Mouse (Mus musculus) forebrain, embryonic 14.5 days (tissue): Measurements from ENCODE around the gene Sema6d. TPM values are rescaled to one million over a fixed set of nuclear protein-coding genes. Genes with fewer than 3 reads are reported as not detected.

Experiments
- ATAC-seq: fragments of 200-750 bp; cut with Nextera tagmentation; 2 replicates; pipeline ENCODE4 v1.8.0; 2017; ENCODE audit warnings: mild to moderate bottlenecking, moderate library complexity
- DNase-seq: peaks from one replicate; pipeline ENCODE4 v3.0.0-alpha.2; 2015; ENCODE audit warnings: low spot score
- H3K27ac ChIP-seq: fragments of 300-500 bp; sonication (generic); 2 replicates; pipeline ENCODE4 v1.5.1; 2014; ENCODE audit warnings: low read depth, mild to moderate bottlenecking, control low read depth, low read length, moderate library complexity
- H3K27me3 ChIP-seq: fragments of 300-500 bp; sonication (generic); replicated peaks from 2 replicates; pipeline ENCODE4 v1.6.1; 2014; ENCODE audit warnings: low read length, control low read depth, mixed read lengths; ENCODE audit not compliant: control insufficient read depth, insufficient read depth
- H3K36me3 ChIP-seq: fragments of 300-500 bp; sonication (generic); 2 replicates; pipeline ENCODE4 v1.6.1; 2014; ENCODE audit warnings: low read length, control low read depth; ENCODE audit not compliant: control insufficient read depth, insufficient read depth
- H3K4me1 ChIP-seq: fragments of 300-500 bp; sonication (generic); 2 replicates; pipeline ENCODE4 v1.6.1; 2014; ENCODE audit warnings: antibody characterized with exemption, low read length, control low read depth; ENCODE audit not compliant: control insufficient read depth, insufficient read depth
- H3K4me2 ChIP-seq: fragments of 300-500 bp; sonication (generic); 2 replicates; pipeline ENCODE4 v1.6.1; 2014; ENCODE audit warnings: mild to moderate bottlenecking, control low read depth, low read length
- H3K4me3 ChIP-seq: fragments of 300-500 bp; sonication (generic); 2 replicates; pipeline ENCODE4 v1.5.1; 2014; ENCODE audit warnings: low read depth, low read length, control low read depth
- H3K9ac ChIP-seq: fragments of 300-500 bp; sonication (generic); 2 replicates; pipeline ENCODE4 v1.6.1; 2014; ENCODE audit warnings: mild to moderate bottlenecking, low read length, control low read depth, moderate library complexity
- H3K9me3 ChIP-seq: fragments of 300-500 bp; sonication (generic); replicated peaks from 2 replicates; pipeline ENCODE4 v1.6.1; 2016; ENCODE audit warnings: low read length, control low read depth, mixed read lengths; ENCODE audit not compliant: control insufficient read depth
- WGBS: fragments of 180-500 bp; shearing (Covaris S2); extraction: QIAGEN DNeasy Blood & Tissue Kit; methylation state at CpG from one replicate; pipeline ENCODE4 v1.1.7; 2014; 5-methylcytosine and 5-hydroxymethylcytosine counted together
- polyA plus RNA-seq: library from polyadenylated mRNA; unstranded; fragments of >200 nt; fragmentation: Nextera tagmentation; extraction: Ambion mirVana; gene quantifications from 2 replicates; pipeline ENCODE4 v1.2.1, GENCODE M21; 2014

The Sema6d gene
- polyA plus RNA-seq, 1 experiment from 2014 or later = 15.7 TPM

- Histone ChIP-seq H3K36me3 (no peaks in the 10 kb centered on the region), H3K27ac (no peak overlapping the region), H3K9me3 (no peaks in the 10 kb centered on the region), H3K4me2 (no peak overlapping the region), H3K4me1 (0 out of 2 replicates have a peak, but pooled peaks cover 6% of the 10 kb centered on the region), H3K4me3 (no peak overlapping the region), H3K9ac (no peak overlapping the region), H3K27me3 (no peaks in the 10 kb centered on the region)
- 4% methylated on average over 4 of the region's 4 CpGs for WGBS
- ATAC-seq = 0 out of 2 replicates have a peak, but pooled peaks have one; percentile 42
- peak; percentile 43 for DNase-seq
Measured at GRCm38 (mm10) chr2:124505784-124506489, 416.2 kb downstream of the Sema6d start.

- Histone ChIP-seq H3K4me1 (0 out of 2 replicates have a peak, but pooled peaks cover 6% of the 10 kb centered on the region), H3K9ac (no peak overlapping the region), H3K27ac (no peak overlapping the region), H3K36me3 (no peaks in the 10 kb centered on the region), H3K4me3 (no peak overlapping the region), H3K9me3 (no peaks in the 10 kb centered on the region), H3K4me2 (no peak overlapping the region), H3K27me3 (no peaks in the 10 kb centered on the region)
- 88% methylated on average over 4 of the region's 4 CpGs for WGBS
- ATAC-seq (no peak), DNase-seq (no peak)
Measured at GRCm38 (mm10) chr2:124507804-124508203, 418.0 kb downstream of the Sema6d start.

- 82% methylated on average over 6 of the region's 6 CpGs for WGBS
- Histone ChIP-seq H3K27ac (no peak overlapping the region), H3K9me3 (no peaks in the 10 kb centered on the region), H3K9ac (no peak overlapping the region), H3K4me1 (0 out of 2 replicates have a peak, but pooled peaks cover 6% of the 10 kb centered on the region), H3K27me3 (no peaks in the 10 kb centered on the region), H3K4me3 (no peak overlapping the region), H3K36me3 (no peaks in the 10 kb centered on the region), H3K4me2 (no peak overlapping the region)
- no peak for DNase-seq
- no peak for ATAC-seq
Measured at GRCm38 (mm10) chr2:124509479-124509878, 419.7 kb downstream of the Sema6d start.

- Histone ChIP-seq H3K27me3 (no peaks in the 10 kb centered on the region), H3K4me2 (no peak overlapping the region), H3K9ac (no peak overlapping the region), H3K9me3 (no peaks in the 10 kb centered on the region), H3K4me3 (no peak overlapping the region), H3K27ac (no peak overlapping the region), H3K36me3 (no peaks in the 10 kb centered on the region), H3K4me1 (no peaks in the 10 kb centered on the region)
- WGBS = 89% methylated on average over 10 of the region's 10 CpGs
- DNase-seq (no peak), ATAC-seq (no peak)
Measured at GRCm38 (mm10) chr2:124511826-124512225, 422.1 kb downstream of the Sema6d start.

- Histone ChIP-seq H3K36me3 (no peaks in the 10 kb centered on the region), H3K27me3 (no peaks in the 10 kb centered on the region), H3K9me3 (no peaks in the 10 kb centered on the region), H3K9ac (no peak overlapping the region), H3K4me1 (no peaks in the 10 kb centered on the region), H3K4me2 (no peak overlapping the region), H3K4me3 (no peak overlapping the region), H3K27ac (no peak overlapping the region)
- ATAC-seq = no peak
- DNase-seq = peak; percentile 27
- 66% methylated on average over 3 of the region's 3 CpGs for WGBS
Measured at GRCm38 (mm10) chr2:124522426-124522825, 432.7 kb downstream of the Sema6d start.

GRCm38 (mm10) chr2:124523667-124524066 lies 433.9 kb downstream of the Sema6d start:
- Histone ChIP-seq H3K9me3 (no peaks in the 10 kb centered on the region), H3K27ac (no peak overlapping the region), H3K4me1 (no peaks in the 10 kb centered on the region), H3K4me2 (no peak overlapping the region), H3K9ac (no peak overlapping the region), H3K27me3 (no peaks in the 10 kb centered on the region), H3K4me3 (no peak overlapping the region), H3K36me3 (no peaks in the 10 kb centered on the region)
- WGBS = 86% methylated on average over 6 of the region's 6 CpGs
- ATAC-seq (peak; percentile 57; the same call in 1 of the 2 replicates), DNase-seq (no peak)

GRCm38 (mm10) chr2:124524167-124524566 lies 434.4 kb downstream of the Sema6d start:
- Histone ChIP-seq H3K9ac (no peak overlapping the region), H3K4me3 (no peak overlapping the region), H3K4me1 (no peaks in the 10 kb centered on the region), H3K9me3 (no peaks in the 10 kb centered on the region), H3K4me2 (no peak overlapping the region), H3K27ac (peak overlapping the region; percentile 35; the same call in 1 of the 2 replicates), H3K27me3 (no peaks in the 10 kb centered on the region), H3K36me3 (no peaks in the 10 kb centered on the region)
- DNase-seq (peak; percentile 82), ATAC-seq (peak; percentile 93)
- WGBS = 72% methylated on average over 3 of the region's 3 CpGs

GRCm38 (mm10) chr2:124527641-124528040 lies 437.9 kb downstream of the Sema6d start:
- H3K4me2 ChIP-seq = no peak overlapping the region
- no peaks in the 10 kb centered on the region for H3K27me3 ChIP-seq
- H3K4me1 ChIP-seq = no peaks in the 10 kb centered on the region
- H3K9ac ChIP-seq = no peak overlapping the region
- H3K36me3 ChIP-seq = no peaks in the 10 kb centered on the region
- H3K4me3 ChIP-seq = no peak overlapping the region
- ATAC-seq = no peak
- no peak overlapping the region for H3K27ac ChIP-seq
- 87% methylated on average over 3 of the region's 3 CpGs for WGBS
- H3K9me3 ChIP-seq = no peaks in the 10 kb centered on the region
- DNase-seq = no peak

- 48% methylated on average over 2 of the region's 2 CpGs for WGBS
Measured at GRCm38 (mm10) chr2:124530441-124530840, 440.7 kb downstream of the Sema6d start.

More at GRCm38 (mm10) chr2:124530441-124530840, 440.7 kb downstream of the Sema6d start:
- Histone ChIP-seq H3K4me1 (no peaks in the 10 kb centered on the region), H3K9ac (no peak overlapping the region), H3K27ac (no peak overlapping the region), H3K4me2 (no peak overlapping the region), H3K9me3 (no peaks in the 10 kb centered on the region), H3K4me3 (no peak overlapping the region), H3K27me3 (no peaks in the 10 kb centered on the region), H3K36me3 (no peaks in the 10 kb centered on the region)
- peak; percentile 29 for DNase-seq
- no peak for ATAC-seq
